Mouse (Mus musculus): ENCODE data around the gene Trak1.
"Not testable (repeated sequence)": the region's sequence is repeated elsewhere in the genome, so short reads cannot be mapped to it uniquely, and the experiment has no call there.

The Trak1 gene

GRCm38 (mm10) chr9:121436501-121436900, 139.2 kb downstream of the Trak1 start:
- DNase-seq, result no peak

DNA sequence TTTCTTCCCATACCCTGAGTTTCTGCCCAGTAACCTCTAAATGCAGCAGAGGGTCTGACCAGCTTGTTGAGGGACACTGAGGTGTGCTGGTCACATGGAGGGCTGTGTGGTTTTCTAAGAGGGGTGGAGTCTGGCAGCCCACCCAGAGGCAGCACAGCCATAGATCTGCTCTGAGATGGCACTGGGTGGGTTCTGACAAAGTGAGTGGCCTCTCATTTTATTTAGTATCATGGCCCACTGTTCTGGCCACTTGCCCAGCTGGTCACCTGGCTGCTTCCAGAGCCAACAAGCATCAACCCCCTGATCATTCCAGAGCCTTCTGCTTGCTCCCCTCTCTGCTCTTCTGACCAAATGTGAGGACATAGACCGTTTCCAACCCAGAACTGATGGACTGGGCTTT, 144.8 kb downstream of the Trak1 start:
- peak; percentile 79 to 81 for DNase-seq

DNA sequence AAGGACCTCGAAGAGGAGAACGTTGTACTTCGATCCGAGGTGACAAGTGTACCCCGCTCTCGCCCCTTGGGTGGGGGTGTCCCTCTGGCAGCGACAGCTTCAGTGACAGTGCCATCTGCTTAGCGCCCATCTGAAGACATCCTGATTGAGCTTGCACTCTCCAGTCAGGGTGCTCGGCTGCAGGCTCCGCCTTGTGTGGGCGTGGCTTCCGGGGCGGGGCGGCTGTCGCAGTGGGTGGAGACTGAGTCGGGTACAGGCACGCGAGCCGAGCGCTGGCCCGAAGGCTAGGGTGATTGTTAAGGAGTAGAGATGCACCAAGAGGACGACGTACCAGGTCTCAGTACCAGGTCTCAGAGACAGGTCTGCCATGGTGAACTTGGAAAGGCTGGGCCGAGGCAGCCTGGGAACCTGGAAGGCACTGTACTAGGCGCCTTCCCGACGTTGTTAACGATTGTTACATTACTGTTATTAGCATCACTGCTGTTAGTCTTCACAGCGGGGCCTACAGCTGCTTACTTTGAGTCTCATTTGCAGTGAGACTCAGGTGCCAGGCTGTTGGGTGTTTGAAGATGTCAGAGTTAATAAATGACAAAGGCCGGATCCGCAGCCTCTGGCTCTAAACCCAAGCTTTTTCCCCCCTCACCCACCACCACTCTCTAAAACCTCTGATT, 146.5 kb downstream of the Trak1 start:
- peak; percentile 75 to 79 for DNase-seq

DNA sequence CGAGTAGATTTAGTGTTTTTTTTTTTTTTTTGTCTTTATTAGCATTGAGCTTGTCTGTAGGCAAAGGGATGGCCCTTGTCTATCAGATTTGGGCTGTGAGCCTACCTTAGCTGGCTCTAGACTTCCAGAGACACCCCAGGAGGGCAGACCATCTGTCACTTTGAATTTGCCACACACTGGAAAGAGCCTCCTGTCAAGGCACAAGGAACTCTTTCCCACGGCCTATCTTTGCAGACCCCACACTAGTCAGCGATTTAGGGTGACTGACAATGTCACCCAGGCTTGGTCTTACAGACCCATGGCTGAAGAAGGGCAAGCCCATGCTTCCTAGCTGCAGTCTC, 147.0 kb downstream of the Trak1 start:
- peak; percentile 93 to 94 for DNase-seq

GRCm38 (mm10) chr9:121445364-121445763, 148.1 kb downstream of the Trak1 start:
- peak; percentile 56 to 58 for DNase-seq

DNA sequence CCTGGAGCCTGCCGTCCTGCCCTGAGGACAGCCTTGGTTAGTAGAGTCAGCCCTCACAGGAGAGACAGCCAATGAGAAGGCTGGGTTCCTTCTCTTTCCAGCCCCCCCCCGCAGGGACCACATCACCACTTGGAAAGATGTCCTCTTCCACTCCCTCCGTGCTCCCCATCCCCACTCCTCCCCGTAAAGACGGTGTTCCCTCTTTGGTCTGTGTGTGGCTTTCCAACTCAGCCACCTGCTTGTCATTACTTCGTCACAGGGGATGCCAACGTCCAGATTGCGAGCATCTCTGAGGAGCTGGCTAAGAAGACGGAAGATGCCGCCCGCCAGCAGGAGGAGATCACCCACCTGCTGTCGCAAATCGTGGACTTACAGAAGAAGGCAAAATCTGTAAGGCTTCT, 149.1 kb downstream of the Trak1 start:
- peak; percentile 76 to 83 for DNase-seq

DNA sequence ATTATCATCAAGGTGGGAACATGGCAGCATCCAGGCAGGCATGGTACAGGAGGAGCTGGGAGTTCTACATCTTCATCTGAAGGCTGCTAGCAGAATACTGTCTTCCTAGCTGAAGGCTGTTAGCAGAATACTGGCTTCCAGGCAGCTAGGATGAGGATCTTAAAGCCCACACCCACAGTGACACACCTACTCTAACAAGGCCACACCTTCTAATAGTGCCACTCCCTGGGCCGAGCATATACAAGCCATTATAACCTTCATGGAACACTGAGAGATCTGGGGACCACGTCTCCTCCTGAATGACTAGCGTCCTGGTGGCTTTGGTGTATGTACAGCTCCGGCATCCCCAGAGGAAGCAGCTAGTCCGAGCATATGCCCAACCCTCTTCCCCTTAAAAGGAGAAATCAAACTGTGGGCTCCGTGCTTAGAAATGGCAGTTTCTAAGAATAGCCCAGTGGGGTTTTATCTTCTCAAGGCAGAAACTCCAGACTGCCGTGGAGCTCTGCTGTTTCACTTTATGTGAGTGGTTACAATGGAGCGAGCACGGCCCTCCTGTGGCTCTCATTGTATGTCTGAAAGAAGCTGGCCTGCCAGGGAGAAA, 155.1 kb downstream of the Trak1 start:
- not testable (repeated sequence) for DNase-seq

GRCm38 (mm10) chr9:121454891-121455290, 157.6 kb downstream of the Trak1 start:
- no peak for DNase-seq

DNA sequence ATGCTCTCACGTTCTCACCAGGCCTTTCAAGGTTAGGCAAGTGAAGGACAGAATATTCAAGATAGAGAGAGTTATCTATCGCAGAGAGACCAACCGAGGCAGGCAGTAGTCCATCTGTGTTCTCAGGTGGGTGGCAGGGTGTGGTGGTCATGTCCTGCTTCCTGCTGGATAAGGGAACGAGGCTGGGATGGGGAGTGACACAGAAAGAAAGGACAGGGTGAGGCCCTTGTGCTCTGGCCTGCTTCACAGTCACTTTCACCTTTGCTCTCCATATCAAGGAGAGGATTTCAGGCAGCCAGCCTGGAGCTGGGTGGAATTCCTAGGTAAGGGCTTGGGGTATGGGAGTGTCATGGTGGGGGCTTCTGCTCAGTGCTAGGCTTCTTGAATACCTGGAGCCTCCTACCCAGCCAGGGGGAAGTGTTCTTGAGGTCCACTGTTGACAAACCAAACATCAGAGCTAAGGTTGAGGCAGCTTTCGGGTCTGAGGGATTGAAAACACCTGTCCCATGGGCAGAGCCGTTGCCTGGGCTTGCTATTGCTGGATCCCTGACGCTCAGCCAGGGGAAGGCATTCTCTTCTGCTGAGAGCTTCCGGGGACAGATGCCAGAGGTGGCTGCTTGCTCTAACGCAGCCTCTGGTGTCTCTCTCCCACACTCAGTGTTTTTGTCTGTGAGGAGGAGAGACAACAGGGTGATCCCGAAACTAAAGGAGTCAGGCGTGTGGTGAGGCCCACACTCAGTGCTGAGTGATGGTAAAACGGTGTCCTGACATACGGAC, 159.6 kb downstream of the Trak1 start:
- no peak for DNase-seq

- peak; percentile 82 to 86 for DNase-seq
These were observed 161.2 kb downstream of the Trak1 start for GRCm38 (mm10) chr9:121458466-121458865.

GRCm38 (mm10) chr9:121459950-121460349, 162.6 kb downstream of the Trak1 start:
- no peak for DNase-seq

GRCm38 (mm10) chr9:121460527-121460926, 163.2 kb downstream of the Trak1 start:
- no peak for DNase-seq

DNA sequence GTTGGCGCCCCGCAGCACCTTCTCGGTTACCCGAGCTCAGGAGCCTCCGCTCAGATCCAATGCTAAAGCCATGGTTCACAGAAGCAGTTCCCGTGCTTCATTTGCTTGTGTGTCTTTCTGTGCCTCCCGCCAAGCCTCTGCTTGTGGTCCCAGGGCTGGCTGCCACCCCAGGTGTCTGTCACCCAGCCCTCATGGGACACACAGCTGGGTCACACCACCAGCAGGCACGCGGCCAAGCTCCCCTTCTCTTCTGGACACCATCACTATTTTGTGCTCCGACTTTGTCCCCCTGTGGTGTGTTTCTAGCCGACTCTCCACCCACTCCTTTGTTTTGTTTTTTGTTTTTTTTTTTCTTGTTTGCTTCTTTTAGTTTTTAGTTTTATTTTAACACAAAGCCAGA, 170.2 kb downstream of the Trak1 start:
- DNase-seq, result peak in 1 of 2 experiments; percentile 47

GRCm38 (mm10) chr9:121469711-121470110, 172.4 kb downstream of the Trak1 start:
- DNase-seq, result peak; percentile 72 to 82

DNA sequence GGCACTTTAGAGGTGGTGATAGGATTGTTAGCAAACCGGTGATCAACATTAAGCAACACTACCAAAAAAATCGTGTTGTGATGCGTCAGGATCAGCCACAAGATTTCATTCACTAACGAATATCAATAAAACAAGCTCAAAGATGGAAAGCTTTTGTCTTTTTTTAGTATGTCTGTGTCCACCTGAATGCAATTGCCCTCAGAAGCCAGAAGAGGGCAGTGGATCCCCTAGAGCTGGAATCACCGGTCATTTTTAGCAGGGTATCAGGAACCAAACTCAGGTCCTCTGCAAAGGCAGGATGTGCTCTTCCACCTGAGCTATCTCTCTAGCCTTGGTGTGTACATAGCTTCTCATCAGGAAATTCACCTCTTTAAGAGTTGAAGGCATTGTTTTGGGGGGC, 177.5 kb downstream of the Trak1 start:
- DNase-seq, result no peak

GRCm38 (mm10) chr9:121475488-121476452, 178.5 kb downstream of the Trak1 start:
- peak; percentile 83 to 87 for DNase-seq

GRCm38 (mm10) chr9:121477305-121477911, 180.1 kb downstream of the Trak1 start:
- DNase-seq, result peak; percentile 92 to 96

- DNase-seq, result peak; percentile 85 to 88
These were observed 182.2 kb downstream of the Trak1 start for GRCm38 (mm10) chr9:121479453-121479852.

DNA sequence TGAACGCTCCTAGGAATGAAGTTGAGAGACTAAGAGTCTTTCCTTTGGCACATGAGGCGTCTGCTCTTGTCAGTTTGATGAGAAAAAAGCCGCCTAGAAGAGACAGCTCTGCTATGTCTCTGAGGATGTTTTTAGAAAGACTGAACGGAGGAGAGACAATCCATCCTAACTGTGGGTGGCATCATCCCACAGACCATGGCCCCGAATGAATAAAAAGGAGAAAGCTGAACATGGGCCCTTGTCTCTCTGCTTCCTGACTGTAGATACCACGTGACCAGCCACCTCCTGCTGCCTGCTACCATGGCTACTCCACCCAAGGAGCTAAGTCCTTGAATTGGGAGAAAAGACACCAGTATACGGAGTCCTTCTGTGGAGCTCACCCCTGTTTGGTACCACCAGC, 189.9 kb downstream of the Trak1 start:
- no peak for DNase-seq

DNA sequence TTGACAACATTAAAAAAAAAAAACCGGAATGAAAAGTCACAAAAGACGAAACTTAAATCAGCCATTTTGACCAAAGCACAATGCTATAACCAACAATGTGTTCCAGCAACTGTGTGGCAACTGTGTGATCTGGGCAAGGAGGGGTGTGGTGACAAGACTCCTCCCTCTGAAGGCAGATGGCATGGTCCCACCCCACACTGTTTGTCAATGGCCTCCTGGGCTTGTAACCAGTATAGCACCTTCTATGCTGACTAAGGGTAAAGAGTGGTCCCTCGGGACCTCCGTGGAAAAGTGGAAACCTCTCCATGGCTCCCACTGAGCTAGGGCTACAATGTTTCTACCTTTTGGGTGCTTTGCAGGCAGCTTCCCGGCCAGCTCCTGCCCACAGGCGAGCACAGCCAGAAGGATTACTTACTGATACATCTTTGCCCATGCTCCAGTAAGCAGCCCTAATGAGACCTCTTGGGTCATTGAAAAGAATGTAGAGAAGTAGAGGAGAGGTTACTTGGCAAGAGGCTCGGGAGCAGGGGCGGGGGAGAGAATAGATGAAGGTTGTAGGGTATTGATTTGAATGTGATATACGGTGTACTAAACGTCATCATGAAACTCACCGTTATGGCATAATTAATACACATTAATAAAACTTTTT, 194.4 kb downstream of the Trak1 start:
- peak in 1 of 2 experiments; percentile 35 for DNase-seq

DNA sequence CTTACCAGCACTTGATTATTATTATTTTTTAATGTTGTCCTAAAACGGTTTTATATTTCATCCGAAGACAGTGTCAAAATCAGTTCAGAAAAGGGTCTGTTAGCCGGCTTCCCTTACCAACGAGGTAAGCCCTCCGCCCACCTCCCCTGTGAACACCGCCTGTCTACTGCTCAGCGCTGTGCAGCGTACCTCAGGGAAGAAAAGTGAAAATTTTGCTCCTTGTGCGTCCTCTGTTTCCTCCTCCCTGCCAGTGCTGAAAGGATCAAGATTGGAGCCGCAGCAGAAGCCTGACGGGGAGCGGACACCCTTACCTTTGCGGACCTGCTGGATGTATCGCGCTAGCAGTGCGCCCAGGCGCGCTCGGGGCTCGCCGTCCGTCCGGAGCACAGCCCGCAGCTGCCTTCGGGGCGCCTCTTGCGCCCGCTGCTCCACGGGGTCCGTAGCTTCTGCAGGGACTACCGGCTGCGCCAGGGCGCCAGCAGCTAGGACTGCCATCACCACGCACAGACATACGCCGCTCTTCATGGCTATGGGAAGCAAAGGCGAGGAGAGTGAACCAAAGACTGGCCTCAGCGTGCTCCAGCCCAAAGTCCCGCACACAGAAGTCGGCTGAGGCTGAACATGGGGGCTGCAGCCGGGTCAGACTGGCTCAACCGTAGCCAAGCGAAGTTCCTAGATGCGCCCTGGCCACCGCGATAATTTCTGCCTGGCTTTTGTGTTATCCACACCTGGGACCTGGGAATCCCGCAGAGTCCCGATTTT, 196.9 kb downstream of the Trak1 start:
- DNase-seq, result peak in 1 of 2 experiments; percentile 16

Measured in cerebellum, postnatal 10 days (tissue).